Mouse (Mus musculus): Measurements from ENCODE around the gene Sgip1.
A peak's percentile ranks its signal among the peaks of the same experiment; 100 is the strongest.

Gene Sgip1

GRCm38 (mm10) chr4:102977778-102978321 is 236.8 kb downstream of the Sgip1 start:
- DNase-seq (ENCODE audit: low read depth) = no peak

GRCm38 (mm10) chr4:102978440-102978839 is 237.3 kb downstream of the Sgip1 start, which contains the start of gene Tctex1d1:
TSS of gene Tctex1d1 (plus strand) at chr4:102978606.
- peak; percentile 30 for DNase-seq (ENCODE audit: low read depth)

- peak; percentile 25 for DNase-seq (ENCODE audit: low read depth)
Observed at GRCm38 (mm10) chr4:102979385-102979784, 238.3 kb downstream of the Sgip1 start.

GRCm38 (mm10) chr4:102981709-102982108 is 240.6 kb downstream of the Sgip1 start:
- DNase-seq (ENCODE audit: low read depth) = no peak

- DNase-seq (ENCODE audit: low read depth) = peak; percentile 36
Observed at GRCm38 (mm10) chr4:102986173-102986572, 245.1 kb downstream of the Sgip1 start.

GRCm38 (mm10) chr4:102986917-102987316 is 245.8 kb downstream of the Sgip1 start:
- DNase-seq (ENCODE audit: low read depth) = peak; percentile 82

- no peak for DNase-seq (ENCODE audit: low read depth)
Observed at GRCm38 (mm10) chr4:102987325-102987724, 246.2 kb downstream of the Sgip1 start.

GRCm38 (mm10) chr4:102987756-102988155 is 246.7 kb downstream of the Sgip1 start:
- no peak for DNase-seq (ENCODE audit: low read depth)

- no peak for DNase-seq (ENCODE audit: low read depth)
Observed at GRCm38 (mm10) chr4:102988526-102988925, 247.4 kb downstream of the Sgip1 start.

GRCm38 (mm10) chr4:102989391-102989790 is 248.3 kb downstream of the Sgip1 start:
- DNase-seq (ENCODE audit: low read depth) = peak; percentile 29

GRCm38 (mm10) chr4:102990016-102990415 is 248.9 kb downstream of the Sgip1 start:
- DNase-seq (ENCODE audit: low read depth) = peak; percentile 27

- peak; percentile 66 for DNase-seq (ENCODE audit: low read depth)
Observed at GRCm38 (mm10) chr4:102990595-102991340, 249.7 kb downstream of the Sgip1 start.

- DNase-seq (ENCODE audit: low read depth) = no peak
Observed at GRCm38 (mm10) chr4:102991685-102992084, 250.6 kb downstream of the Sgip1 start.

GRCm38 (mm10) chr4:103004681-103005080 is 263.6 kb downstream of the Sgip1 start:
- DNase-seq (ENCODE audit: low read depth) = no peak

GRCm38 (mm10) chr4:103005190-103005945 is 264.3 kb downstream of the Sgip1 start:
- DNase-seq (ENCODE audit: low read depth) = no peak

- DNase-seq (ENCODE audit: low read depth) = no peak
Observed at GRCm38 (mm10) chr4:103006266-103006665, 265.2 kb downstream of the Sgip1 start.

- peak; percentile 75 for DNase-seq (ENCODE audit: low read depth)
Observed at GRCm38 (mm10) chr4:103006943-103007418, 265.9 kb downstream of the Sgip1 start.

- DNase-seq (ENCODE audit: low read depth) = no peak
Observed at GRCm38 (mm10) chr4:103010734-103011133, 269.6 kb downstream of the Sgip1 start.

GRCm38 (mm10) chr4:103011823-103012222 is 270.7 kb downstream of the Sgip1 start:
- DNase-seq (ENCODE audit: low read depth) = no peak

GRCm38 (mm10) chr4:103013490-103013889 is 272.4 kb downstream of the Sgip1 start:
- DNase-seq (ENCODE audit: low read depth) = no peak
